Mouse (Mus musculus) olfactory bulb, adult 2 months (tissue): ENCODE measurements at regions not wholly inside any gene's neighbourhood (a gene's known extent, or its start where the extent isn't known, plus 50 kb on each side); places are given as distances from the start of the nearest gene placed in this dataset.

Experiments used
- CTCF ChIP-seq: fragments of 200-500 bp; IDR thresholded peaks from 2 replicates; pipeline ENCODE4 v1.5.1; 2012; ENCODE audit warnings: low read depth, mild to moderate bottlenecking, low read length, moderate library complexity; ENCODE audit not compliant: insufficient read depth
- POLR2A ChIP-seq: fragments of 200-500 bp; IDR thresholded peaks from 2 replicates; pipeline ENCODE4 v1.6.1; 2012; ENCODE audit warnings: mild to moderate bottlenecking, low read depth, low read length, moderate library complexity; ENCODE audit not compliant: insufficient read depth

GRCm38 (mm10) chr12:107669910-107670309, 181.5 kb downstream of the 3110018I06Rik start:
- TF ChIP-seq CTCF (no peak), POLR2A (no peak)
